Mouse (Mus musculus): ENCODE measurements around the gene Ptpn23. TPM values are rescaled to one million over a fixed set of nuclear protein-coding genes. Genes with fewer than 3 reads are reported as not detected.

The Ptpn23 gene
- polyA plus RNA-seq, 1 experiment: 32.4 TPM

DNA sequence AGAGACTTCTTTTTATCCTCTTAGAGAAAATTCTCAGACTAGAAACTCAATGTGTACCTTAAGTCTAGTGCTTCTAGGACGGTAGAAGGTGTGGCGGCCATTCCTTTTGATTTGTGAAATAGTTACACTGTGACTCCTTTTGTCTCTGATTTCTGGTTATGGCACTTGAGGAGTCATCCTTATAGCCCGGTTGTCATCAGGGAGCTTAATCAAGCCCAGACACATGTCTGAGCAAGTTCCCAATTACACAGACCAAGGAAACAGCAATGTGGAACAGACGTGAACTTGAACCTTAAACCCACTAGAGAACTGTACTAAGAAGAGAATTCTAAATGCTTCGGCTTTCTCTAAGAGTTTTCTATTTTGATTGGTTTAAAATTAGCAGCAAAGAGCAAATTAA is 57.8 kb downstream of the Ptpn23 start:
- no peak overlapping the region for H3ac ChIP-seq (ENCODE audit: control insufficient read depth, insufficient read length, low read depth)
- no peaks in the 10 kb centered on the region for H3K36me3 ChIP-seq (ENCODE audit: control insufficient read depth, insufficient read depth)
- peaks cover 4% of the 10 kb centered on the region for H3K79me3 ChIP-seq (ENCODE audit: low read depth)
- no peak overlapping the region for H3K4me3 ChIP-seq (ENCODE audit: insufficient read depth, poor library complexity, severe bottlenecking)
- TF ChIP-seq FOSL1 (IDR thresholded peaks at IDR 0.05; ENCODE audit: insufficient read depth, low read length, poor library complexity, severe bottlenecking): no peak
- no peak for TF ChIP-seq USF1 (IDR thresholded peaks at IDR 0.05; ENCODE audit: low read depth)
- no peak for TF ChIP-seq MYOD1 (IDR thresholded peaks at IDR 0.05; ENCODE audit: control insufficient read depth, insufficient read length, low read depth)
- no peak for TF ChIP-seq CEBPB (IDR thresholded peaks at IDR 0.05; ENCODE audit: low read depth)
- no peak for TF ChIP-seq MAX (IDR thresholded peaks at IDR 0.05)
- no peak for TF ChIP-seq CTCF (IDR thresholded peaks at IDR 0.05; ENCODE audit: control insufficient read depth, insufficient read depth, insufficient read length)
- TF ChIP-seq MYOG (IDR thresholded peaks at IDR 0.05; ENCODE audit: control insufficient read depth, extremely low read depth, insufficient read length): no peak
- H3K27me3 ChIP-seq (ENCODE audit: control insufficient read depth, insufficient read depth, insufficient read length): no peaks in the 10 kb centered on the region
- H3K79me2 ChIP-seq (ENCODE audit: control insufficient read depth, insufficient read depth): peaks cover 53% of the 10 kb centered on the region

DNA sequence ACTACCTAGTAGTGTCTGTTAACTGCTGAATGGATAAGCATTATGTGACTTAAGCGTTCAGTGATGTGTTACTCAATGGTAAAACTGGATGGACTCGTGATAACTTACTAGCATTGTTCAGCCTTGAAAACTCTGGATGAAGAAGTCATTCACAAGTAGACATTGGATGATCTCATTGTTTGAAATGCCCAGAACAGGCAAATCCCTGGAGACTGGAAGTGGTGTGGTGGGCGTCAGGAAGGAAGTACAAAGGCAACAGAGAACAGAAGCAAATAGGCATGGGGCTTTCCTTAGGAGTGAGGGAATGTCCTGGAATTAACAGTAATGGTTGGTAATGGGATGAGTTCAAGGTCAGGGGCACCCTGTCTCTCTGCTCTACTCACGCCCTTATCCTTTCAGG is 59.1 kb downstream of the Ptpn23 start:
- H3K27me3 ChIP-seq (ENCODE audit: control insufficient read depth, insufficient read depth, insufficient read length): no peaks in the 10 kb centered on the region
- no peak for TF ChIP-seq CEBPB (IDR thresholded peaks at IDR 0.05; ENCODE audit: low read depth)
- TF ChIP-seq MYOD1 (IDR thresholded peaks at IDR 0.05; ENCODE audit: control insufficient read depth, insufficient read length, low read depth): no peak
- TF ChIP-seq USF1 (IDR thresholded peaks at IDR 0.05; ENCODE audit: low read depth): no peak
- no peak for TF ChIP-seq FOSL1 (IDR thresholded peaks at IDR 0.05; ENCODE audit: insufficient read depth, low read length, poor library complexity, severe bottlenecking)
- no peak for TF ChIP-seq MYOG (IDR thresholded peaks at IDR 0.05; ENCODE audit: control insufficient read depth, extremely low read depth, insufficient read length)
- no peak for TF ChIP-seq CTCF (IDR thresholded peaks at IDR 0.05; ENCODE audit: control insufficient read depth, insufficient read depth, insufficient read length)
- TF ChIP-seq MAX (IDR thresholded peaks at IDR 0.05): no peak
- peaks cover 66% of the 10 kb centered on the region for H3K79me2 ChIP-seq (ENCODE audit: control insufficient read depth, insufficient read depth)
- no peaks in the 10 kb centered on the region for H3K36me3 ChIP-seq (ENCODE audit: control insufficient read depth, insufficient read depth)
- H3K4me3 ChIP-seq (ENCODE audit: insufficient read depth, poor library complexity, severe bottlenecking): no peak overlapping the region
- H3K79me3 ChIP-seq (ENCODE audit: low read depth): peaks cover 10% of the 10 kb centered on the region
- H3ac ChIP-seq (ENCODE audit: control insufficient read depth, insufficient read length, low read depth): no peak overlapping the region

DNA sequence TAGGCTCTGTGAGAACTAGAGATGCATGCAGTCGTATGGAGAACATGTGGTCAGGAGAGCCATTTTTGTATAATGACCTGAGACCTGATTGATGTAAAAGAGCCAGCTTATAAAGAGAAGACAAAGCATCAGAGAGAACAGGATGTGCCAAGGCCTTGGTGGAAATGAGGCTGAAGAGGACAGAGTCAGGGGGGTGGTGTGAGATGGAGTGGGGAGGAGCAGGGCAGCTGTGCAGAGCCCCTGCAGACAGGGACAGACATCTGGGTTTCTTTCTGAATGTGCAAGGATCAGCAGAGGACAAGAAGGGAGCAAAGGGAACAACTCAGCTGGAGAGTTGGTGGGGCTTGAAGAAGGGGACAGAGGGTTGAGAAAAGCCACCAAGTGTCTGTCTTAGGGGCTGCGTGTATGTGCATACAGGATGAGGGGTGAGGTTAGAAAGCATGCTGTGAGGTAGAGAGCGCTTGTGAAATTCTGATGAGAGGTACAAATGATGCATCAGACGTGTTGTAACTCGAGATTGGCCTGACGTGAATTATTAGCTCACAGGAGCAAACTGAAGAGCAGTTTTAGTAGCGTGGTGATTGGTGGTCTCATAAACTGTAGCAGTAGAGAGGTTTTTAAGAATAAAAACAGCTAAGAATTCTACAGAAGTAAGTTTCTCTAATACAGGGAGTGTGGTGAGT is 62.8 kb downstream of the Ptpn23 start:
- Histone ChIP-seq H3K79me3 (ENCODE audit: low read depth) (peaks cover 14% of the 10 kb centered on the region), H3ac (ENCODE audit: control insufficient read depth, insufficient read length, low read depth) (no peak overlapping the region), H3K27me3 (ENCODE audit: control insufficient read depth, insufficient read depth, insufficient read length) (no peaks in the 10 kb centered on the region), H3K79me2 (ENCODE audit: control insufficient read depth, insufficient read depth) (peaks cover 87% of the 10 kb centered on the region), H3K4me3 (ENCODE audit: insufficient read depth, poor library complexity, severe bottlenecking) (no peak overlapping the region), H3K36me3 (ENCODE audit: control insufficient read depth, insufficient read depth) (no peaks in the 10 kb centered on the region)
- TF ChIP-seq CTCF (IDR thresholded peaks at IDR 0.05; ENCODE audit: control insufficient read depth, insufficient read depth, insufficient read length) (no peak), CEBPB (IDR thresholded peaks at IDR 0.05; ENCODE audit: low read depth) (no peak), MAX (IDR thresholded peaks at IDR 0.05) (no peak), USF1 (IDR thresholded peaks at IDR 0.05; ENCODE audit: low read depth) (no peak), MYOG (IDR thresholded peaks at IDR 0.05; ENCODE audit: control insufficient read depth, extremely low read depth, insufficient read length) (no peak), FOSL1 (IDR thresholded peaks at IDR 0.05; ENCODE audit: insufficient read depth, low read length, poor library complexity, severe bottlenecking) (no peak), MYOD1 (IDR thresholded peaks at IDR 0.05; ENCODE audit: control insufficient read depth, insufficient read length, low read depth) (no peak)

DNA sequence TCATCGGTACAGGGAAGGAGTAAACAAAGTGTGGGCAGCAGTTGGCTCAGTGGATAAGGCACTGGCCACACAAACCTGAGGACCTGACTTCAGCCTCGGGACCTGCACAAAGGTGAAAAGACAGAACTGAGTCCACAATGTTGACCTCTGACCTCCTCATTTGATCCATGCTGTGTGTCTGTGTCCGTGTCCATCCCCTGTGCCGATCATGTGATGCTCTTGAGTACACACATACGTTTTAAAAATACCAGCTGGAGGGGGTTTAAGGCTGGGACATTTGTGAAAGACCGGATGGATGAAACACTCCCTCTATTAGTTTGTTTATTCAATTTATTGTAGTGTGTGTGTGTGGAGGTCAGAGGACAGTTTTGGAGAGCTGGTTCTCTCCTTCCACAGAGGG is 64.2 kb downstream of the Ptpn23 start:
- H3K79me2 ChIP-seq (ENCODE audit: control insufficient read depth, insufficient read depth): peaks cover 89% of the 10 kb centered on the region
- peaks cover 14% of the 10 kb centered on the region for H3K79me3 ChIP-seq (ENCODE audit: low read depth)
- TF ChIP-seq MAX (IDR thresholded peaks at IDR 0.05): no peak
- no peak for TF ChIP-seq MYOG (IDR thresholded peaks at IDR 0.05; ENCODE audit: control insufficient read depth, extremely low read depth, insufficient read length)
- no peak for TF ChIP-seq MYOD1 (IDR thresholded peaks at IDR 0.05; ENCODE audit: control insufficient read depth, insufficient read length, low read depth)
- no peak for TF ChIP-seq FOSL1 (IDR thresholded peaks at IDR 0.05; ENCODE audit: insufficient read depth, low read length, poor library complexity, severe bottlenecking)
- TF ChIP-seq CEBPB (IDR thresholded peaks at IDR 0.05; ENCODE audit: low read depth): no peak
- no peak for TF ChIP-seq CTCF (IDR thresholded peaks at IDR 0.05; ENCODE audit: control insufficient read depth, insufficient read depth, insufficient read length)
- TF ChIP-seq USF1 (IDR thresholded peaks at IDR 0.05; ENCODE audit: low read depth): no peak
- H3K36me3 ChIP-seq (ENCODE audit: control insufficient read depth, insufficient read depth): no peaks in the 10 kb centered on the region
- no peak overlapping the region for H3ac ChIP-seq (ENCODE audit: control insufficient read depth, insufficient read length, low read depth)
- no peak overlapping the region for H3K4me3 ChIP-seq (ENCODE audit: insufficient read depth, poor library complexity, severe bottlenecking)
- no peaks in the 10 kb centered on the region for H3K27me3 ChIP-seq (ENCODE audit: control insufficient read depth, insufficient read depth, insufficient read length)

DNA sequence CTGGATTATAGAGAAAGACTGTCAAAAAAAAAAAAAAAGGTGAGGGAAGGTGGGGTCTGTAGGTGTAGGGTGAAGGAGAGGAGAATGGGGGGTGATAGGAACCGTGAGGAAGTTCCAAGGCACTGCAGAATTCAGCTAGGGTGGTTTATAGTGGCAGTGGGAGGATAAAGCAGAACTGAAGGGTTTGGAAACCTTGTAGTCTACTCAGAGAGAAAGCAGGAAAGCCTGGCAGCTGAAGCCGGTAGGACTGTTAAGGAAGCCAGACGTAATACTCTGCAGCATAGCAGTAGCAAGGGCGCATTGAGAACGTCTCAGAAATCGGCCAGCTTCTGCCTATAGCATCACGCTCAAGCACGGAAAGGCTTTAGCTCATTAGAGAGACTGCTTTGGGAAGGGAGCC is 66.0 kb downstream of the Ptpn23 start:
- H3ac ChIP-seq (ENCODE audit: control insufficient read depth, insufficient read length, low read depth): no peak overlapping the region
- no peak for TF ChIP-seq CEBPB (IDR thresholded peaks at IDR 0.05; ENCODE audit: low read depth)
- TF ChIP-seq FOSL1 (IDR thresholded peaks at IDR 0.05; ENCODE audit: insufficient read depth, low read length, poor library complexity, severe bottlenecking): no peak
- TF ChIP-seq MYOD1 (IDR thresholded peaks at IDR 0.05; ENCODE audit: control insufficient read depth, insufficient read length, low read depth): no peak
- TF ChIP-seq USF1 (IDR thresholded peaks at IDR 0.05; ENCODE audit: low read depth): no peak
- no peak for TF ChIP-seq MYOG (IDR thresholded peaks at IDR 0.05; ENCODE audit: control insufficient read depth, extremely low read depth, insufficient read length)
- no peak for TF ChIP-seq CTCF (IDR thresholded peaks at IDR 0.05; ENCODE audit: control insufficient read depth, insufficient read depth, insufficient read length)
- no peak for TF ChIP-seq MAX (IDR thresholded peaks at IDR 0.05)
- H3K27me3 ChIP-seq (ENCODE audit: control insufficient read depth, insufficient read depth, insufficient read length): no peaks in the 10 kb centered on the region
- no peaks in the 10 kb centered on the region for H3K36me3 ChIP-seq (ENCODE audit: control insufficient read depth, insufficient read depth)
- peaks cover 12% of the 10 kb centered on the region for H3K79me3 ChIP-seq (ENCODE audit: low read depth)
- H3K4me3 ChIP-seq (ENCODE audit: insufficient read depth, poor library complexity, severe bottlenecking): no peak overlapping the region
- H3K79me2 ChIP-seq (ENCODE audit: control insufficient read depth, insufficient read depth): peaks cover 88% of the 10 kb centered on the region
